Mouse (Mus musculus): ENCODE results near the gene Nploc4. TPM values are rescaled to one million over a fixed set of nuclear protein-coding genes. Genes with fewer than 3 reads are reported as not detected.
A peak's percentile ranks its signal among the peaks of the same experiment; 100 is the strongest.

The Nploc4 gene
- total RNA-seq, 1 experiment from 2014 or later = 37.2 TPM

DNA sequence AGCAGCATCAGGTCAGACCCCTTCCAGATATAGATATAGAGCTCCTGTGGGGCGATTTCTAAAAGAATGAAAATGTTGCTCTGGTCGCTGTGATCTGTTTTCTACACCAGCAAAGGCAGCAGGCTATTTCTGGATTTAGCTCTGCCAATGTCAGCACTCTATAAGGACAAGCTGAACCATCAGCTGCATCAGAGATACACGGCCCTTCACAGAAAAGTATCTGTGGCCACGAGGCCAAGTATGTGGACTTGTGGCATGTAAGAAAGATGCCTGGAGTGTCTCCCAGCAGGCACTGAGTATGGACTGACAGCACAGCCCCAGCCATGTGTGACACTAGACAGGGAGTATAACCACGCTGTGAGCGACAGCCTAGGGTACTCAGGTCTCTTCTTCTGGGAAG, 50.9 kb downstream of the Nploc4 start:
- no peak for ATAC-seq (replicated peaks; ENCODE audit: insufficient number of reproducible peaks, low FRiP score, low TSS enrichment, poor library complexity, severe bottlenecking)

DNA sequence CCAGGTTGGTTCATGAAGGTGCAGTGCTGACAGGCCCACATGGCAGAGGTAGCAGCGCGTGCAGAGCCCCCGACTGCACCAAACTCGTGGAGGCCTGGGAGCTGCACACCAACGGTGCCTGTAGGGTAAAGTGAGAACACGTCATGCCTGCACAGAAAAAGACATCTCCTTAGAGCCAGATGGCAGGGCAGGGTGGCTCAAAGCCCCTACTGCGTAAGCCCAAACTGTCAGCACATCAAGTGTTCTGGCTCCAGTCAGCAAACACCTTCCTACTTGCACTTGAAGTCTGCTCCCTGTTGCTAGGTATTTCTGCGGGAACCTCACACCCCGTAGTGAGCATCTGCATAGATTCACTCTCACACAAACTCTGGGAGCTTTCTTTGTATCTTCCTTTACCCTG, 55.0 kb downstream of the Nploc4 start:
- ATAC-seq (replicated peaks; ENCODE audit: insufficient number of reproducible peaks, low FRiP score, low TSS enrichment, poor library complexity, severe bottlenecking) = no peak

DNA sequence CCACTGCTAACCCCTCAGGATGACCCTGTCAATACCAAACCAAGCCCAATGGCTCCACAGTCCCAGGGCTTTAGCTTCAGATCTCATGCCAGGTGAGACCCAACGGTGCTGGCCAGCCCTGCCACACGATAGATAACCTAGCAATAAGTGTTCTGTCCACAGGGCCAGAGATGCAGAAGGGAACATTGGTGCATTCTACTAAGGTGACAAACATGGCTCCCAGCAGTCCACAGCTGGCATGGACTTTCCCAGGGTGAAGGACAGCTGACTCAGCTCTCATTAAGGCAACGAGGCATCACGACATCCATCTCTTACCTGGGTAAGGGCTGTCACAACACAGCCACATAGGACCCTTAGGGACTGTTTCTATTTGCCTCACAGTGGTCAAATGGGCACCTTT, 56.4 kb downstream of the Nploc4 start:
- ATAC-seq (replicated peaks; ENCODE audit: insufficient number of reproducible peaks, low FRiP score, low TSS enrichment, poor library complexity, severe bottlenecking) = no peak

DNA sequence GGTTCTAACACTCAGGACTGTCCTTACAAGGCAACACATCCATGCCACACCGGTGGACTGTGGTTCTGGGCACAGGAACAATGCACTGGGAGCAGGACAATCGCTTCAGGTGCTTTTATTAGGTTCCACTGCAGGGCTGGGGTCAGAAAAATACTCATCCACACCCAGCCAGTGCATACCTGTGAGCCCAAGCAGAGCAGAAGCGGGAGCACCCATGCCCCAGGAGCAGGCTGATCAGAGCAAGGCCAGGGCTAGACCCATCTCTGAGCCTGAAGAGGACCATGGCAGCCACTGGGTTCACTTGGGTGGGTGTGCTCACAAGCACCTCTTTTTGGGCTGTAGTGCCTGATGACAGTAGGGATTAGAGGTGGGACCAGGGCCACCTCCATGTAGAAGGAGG, 57.2 kb downstream of the Nploc4 start:
- no peak for ATAC-seq (replicated peaks; ENCODE audit: insufficient number of reproducible peaks, low FRiP score, low TSS enrichment, poor library complexity, severe bottlenecking)

DNA sequence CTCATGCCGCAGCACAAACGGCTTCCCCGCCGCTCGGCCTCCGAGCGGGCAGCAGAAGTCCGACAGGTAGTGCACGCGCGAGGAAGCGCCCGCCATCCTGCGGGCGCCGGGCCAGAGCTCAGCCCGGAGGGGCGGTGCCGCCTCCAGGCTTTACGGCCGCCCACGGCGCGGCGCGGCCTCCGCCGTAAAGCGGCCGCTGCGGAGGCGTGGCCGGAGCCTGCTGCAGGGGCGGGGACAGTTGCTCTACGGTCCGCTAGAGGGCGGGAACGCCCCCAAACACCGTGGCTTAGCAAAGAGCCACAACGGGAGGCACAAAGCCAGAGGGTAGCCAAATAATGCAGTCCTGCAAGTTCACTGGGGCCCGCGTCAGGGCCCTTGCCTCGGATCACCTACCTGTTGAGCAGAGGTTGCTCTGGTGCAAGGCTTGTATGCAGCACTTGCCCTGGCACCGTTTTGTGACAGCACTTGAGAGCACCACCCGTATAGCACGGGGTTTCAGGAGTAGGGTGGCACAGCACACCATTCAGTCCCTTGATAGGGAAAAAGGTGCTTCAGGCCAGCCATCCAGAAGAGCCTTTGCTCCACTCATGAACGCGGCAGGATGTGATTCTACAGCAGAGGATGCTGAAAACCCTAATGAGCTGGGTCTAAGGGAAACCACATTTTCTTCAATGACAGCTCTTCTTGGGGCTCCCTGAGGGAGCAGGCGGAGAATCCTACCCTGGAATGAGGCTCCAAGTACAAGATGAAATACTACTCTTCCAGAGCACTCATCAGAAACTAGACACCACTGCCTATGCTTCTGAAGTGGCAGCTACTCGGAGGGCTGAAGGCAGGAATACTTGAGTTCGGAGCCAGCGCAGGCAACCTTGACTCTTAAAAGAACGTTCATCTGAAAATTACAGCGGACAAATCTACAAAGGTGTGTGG, 58.6 kb downstream of the Nploc4 start, which contains the start of gene Faap100:
TSS of gene Faap100 (minus strand) at position 154 of the 930 bp plus-strand sequence.
- ATAC-seq (replicated peaks; ENCODE audit: insufficient number of reproducible peaks, low FRiP score, low TSS enrichment, poor library complexity, severe bottlenecking) = peak; percentile 81

DNA sequence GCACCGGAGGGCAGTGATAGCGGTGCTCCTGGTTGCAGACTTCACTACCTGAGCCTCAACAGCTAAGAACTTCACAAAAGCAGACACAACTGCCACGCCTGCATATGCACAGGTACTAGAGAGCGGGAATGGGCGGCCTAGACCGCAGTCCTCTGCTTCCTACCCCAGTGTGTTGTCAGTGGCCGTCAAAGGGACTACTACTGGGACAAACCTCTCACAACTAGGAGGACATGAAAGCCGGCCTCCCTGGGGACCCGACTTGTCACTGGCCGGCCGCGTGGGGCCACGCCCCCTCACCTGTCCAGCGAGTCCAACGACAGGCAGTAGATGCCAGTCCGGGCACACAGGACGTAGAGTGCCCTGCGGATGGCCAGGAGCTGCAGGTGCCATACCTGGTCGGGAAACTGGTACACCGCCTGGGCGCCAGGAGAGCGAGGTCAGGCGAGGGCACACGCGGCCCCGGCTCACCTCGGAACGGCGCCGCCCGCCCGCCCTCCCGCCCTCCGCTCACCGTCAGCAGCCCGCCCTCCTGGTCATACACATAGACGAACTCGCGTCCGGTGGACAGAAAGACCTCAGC, 59.4 kb downstream of the Nploc4 start:
- ATAC-seq (replicated peaks; ENCODE audit: insufficient number of reproducible peaks, low FRiP score, low TSS enrichment, poor library complexity, severe bottlenecking) = no peak

DNA sequence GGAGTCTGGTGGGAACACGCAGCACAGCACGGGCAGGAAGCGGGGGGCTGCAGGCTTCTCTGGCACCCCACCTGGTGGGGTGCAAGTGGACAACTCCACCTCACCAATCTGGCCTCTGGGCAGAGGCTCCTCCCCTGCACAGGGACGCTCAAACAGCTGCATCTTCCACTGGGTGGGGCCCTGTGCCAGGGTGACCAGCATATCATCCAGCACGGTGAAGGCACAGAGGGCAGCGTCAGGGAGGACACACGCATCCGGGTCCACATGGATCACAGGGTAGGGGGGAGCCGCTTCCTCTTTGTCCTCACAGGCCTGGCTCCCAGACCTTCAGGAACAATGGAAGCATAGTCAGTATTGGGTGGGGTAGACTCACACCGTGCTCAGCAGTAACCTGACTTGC, 60.2 kb downstream of the Nploc4 start:
- ATAC-seq (replicated peaks; ENCODE audit: insufficient number of reproducible peaks, low FRiP score, low TSS enrichment, poor library complexity, severe bottlenecking) = no peak

DNA sequence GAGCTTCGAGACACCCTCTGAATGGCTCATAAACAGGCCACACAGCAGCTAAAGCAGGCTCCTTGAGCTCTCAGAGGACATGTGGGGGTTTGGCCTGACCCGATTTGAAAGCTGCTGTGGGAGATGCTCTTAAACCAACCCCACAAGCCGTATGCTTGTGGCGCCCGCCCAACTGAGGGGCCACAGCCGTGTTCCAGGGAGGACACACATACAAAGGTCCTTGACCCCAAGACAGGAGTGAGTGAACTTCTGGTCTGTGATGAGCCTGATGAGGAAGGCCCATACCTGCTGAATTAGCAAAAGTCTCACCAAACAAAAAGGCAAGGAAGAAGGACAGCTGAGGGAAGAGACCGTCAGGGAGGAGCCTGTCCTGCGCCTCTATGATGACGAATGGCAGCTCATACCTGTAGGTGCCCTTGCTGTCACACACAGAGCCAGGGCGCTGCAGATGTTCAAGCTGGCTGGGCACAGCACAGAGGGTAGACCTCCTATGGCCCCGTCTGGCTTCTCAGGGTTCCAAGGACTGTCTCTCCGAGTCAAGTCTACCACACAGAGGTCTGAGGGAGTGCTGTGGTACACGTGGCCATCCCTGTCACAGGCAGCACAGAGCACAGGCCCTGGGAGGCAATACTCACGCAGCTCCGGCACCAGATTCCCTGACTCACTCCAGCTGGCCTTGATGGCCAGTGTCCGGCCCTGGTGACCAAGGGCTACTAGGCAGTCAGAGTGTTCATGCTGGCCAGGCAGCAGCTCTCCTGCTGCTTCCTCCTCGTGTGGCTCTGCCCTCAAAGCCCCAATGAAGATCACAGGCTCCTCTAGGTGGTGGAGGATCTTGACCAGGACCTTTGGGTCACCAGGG, 61.0 kb downstream of the Nploc4 start:
- ATAC-seq (replicated peaks; ENCODE audit: insufficient number of reproducible peaks, low FRiP score, low TSS enrichment, poor library complexity, severe bottlenecking) = no peak

DNA sequence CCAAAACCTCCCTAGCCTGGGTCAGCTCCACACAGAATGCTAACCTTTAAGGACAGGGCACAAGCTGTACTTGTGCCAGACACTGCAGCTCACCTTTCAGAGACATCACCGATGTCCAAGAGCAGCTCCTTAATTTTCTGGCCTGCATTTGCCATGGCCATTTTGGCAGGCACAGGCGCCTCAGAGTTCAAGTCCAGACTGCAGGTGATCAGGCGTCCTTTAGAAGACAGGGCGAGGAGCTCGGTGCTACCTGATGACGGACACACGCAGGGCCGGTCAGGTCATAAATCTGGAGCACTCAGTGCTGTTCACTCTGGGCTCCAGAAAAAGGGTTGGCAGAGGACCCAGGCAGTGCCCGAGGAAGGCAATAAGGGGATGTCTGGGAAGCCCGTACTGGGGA, 62.2 kb downstream of the Nploc4 start:
- no peak for ATAC-seq (replicated peaks; ENCODE audit: insufficient number of reproducible peaks, low FRiP score, low TSS enrichment, poor library complexity, severe bottlenecking)

DNA sequence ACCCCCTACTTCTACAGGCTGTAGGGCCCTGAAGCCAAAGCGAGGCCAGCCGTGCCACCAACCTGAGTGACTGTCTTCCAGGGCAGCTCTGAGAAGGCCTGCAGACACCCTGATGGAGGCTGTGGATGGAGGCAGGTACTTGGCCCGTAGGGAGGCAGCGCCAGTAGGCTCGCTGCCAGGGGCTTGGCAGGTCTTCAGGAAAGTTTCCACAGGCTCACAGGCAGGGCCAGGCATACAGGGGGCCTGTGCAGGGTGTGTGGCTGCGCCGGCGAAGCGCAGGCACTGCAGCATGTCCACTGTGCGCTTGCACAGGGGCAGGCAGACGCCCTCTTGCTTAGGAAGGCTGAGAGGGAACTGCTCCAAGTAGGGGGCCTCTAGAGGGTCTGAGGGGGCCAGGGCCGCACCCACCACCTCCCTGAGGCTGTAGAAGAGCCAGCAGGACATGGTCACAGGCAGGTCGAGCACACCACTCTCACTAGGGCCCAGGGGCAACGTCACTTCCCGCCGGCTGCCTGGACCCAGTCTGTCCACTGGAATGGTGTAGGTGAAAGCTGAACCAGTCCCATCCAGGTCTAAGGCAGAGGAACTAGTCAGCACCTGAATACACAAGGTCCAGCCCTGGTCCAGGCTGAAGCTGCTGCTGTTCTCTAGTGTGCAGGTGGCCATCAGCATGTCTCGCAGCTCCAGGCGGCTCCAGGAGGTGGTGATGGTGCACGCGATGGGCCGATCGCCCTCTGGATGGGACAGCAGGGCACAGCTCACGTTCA, 63.5 kb downstream of the Nploc4 start:
- ATAC-seq (replicated peaks; ENCODE audit: insufficient number of reproducible peaks, low FRiP score, low TSS enrichment, poor library complexity, severe bottlenecking) = no peak

DNA sequence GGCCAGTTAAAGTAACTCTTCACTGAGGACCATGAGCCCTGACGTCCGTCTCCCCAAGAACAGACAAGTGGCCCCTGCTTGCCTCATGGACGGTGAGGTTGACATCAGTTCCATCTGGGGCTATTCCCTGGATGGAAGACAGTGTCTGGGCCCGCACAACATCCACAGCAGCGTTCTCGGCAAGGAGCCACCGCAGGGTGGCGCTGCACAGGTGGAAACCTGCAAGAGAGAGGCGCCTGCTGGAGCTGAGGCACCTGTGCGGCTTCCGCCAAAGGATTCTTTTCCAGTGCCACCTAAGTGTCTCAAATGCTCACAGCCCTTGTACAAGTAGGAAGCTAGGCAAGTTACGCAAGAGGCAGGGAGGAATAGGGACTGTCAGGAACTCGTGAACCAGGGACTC, 64.5 kb downstream of the Nploc4 start:
- no peak for ATAC-seq (replicated peaks; ENCODE audit: insufficient number of reproducible peaks, low FRiP score, low TSS enrichment, poor library complexity, severe bottlenecking)

DNA sequence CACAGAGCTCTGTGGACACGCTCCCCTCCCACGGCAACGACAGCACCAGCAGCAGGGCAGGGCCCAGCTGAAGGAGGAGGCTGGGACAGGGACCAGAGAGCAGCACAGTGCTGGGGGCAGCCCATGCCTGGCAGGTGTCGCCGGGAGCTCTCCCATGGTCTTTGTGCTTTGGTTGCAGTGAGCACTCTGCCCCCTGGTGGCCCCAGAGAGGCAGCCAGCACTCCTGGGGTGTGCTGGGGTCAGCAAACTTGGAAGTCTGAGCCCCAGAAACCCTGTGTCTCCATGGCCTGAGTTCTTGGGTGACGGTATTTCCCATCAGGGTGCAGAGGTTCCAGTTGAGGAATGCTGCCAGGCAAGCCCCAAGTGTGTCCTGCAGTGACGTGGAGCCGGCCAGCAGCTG, 67.9 kb downstream of the Nploc4 start:
- peak; percentile 55; the same call in 1 of the 2 replicates for ATAC-seq (replicated peaks; ENCODE audit: insufficient number of reproducible peaks, low FRiP score, low TSS enrichment, poor library complexity, severe bottlenecking)

DNA sequence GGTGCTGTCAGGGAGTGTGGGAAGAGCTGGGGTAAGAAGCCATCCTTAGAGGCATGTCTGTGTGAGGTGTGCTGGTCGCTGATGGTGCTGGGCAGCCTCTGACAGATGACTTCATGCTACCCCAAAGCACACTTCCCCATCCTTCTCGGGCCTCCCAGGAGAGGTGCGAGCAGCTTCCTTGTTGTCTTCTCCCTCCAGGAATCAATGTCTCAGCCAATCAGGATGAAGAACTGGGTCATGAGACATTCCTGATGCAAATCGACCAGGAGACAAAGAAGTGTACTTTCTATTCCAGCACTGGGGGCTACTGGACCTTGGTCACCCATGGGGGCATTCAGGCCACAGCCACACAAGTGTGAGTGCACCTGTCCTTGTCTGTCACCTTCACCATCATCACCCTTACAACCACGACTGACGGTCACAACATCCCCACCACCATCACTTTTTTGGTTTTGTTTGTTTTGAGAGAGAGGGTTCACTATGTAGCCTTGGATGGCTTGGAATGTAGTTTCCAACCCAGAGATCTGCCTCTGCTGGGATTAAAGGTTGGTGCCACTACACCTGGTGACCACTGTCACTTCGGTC, 71.0 kb downstream of the Nploc4 start:
- no peak for ATAC-seq (replicated peaks; ENCODE audit: insufficient number of reproducible peaks, low FRiP score, low TSS enrichment, poor library complexity, severe bottlenecking)

DNA sequence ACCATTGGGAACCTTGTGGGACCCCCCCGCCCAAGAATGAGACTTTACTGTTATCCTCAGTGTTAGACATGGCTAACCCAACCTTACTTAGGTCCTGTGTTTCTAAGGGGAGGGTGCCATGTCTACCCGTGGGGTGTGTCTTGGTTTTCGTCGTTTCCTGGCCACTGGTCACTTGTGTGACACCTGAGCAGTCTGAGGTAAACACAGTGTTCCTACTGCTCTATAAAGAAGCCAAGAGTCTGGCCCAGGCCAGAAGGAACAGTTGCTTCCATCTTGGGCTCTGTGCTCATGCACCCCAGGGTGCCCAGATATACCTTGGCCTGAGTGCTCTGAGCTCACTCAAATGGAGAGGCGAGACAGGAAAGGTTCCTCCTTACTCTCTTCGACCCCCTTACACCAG, 74.6 kb downstream of the Nploc4 start:
- ATAC-seq (replicated peaks; ENCODE audit: insufficient number of reproducible peaks, low FRiP score, low TSS enrichment, poor library complexity, severe bottlenecking) = no peak

DNA sequence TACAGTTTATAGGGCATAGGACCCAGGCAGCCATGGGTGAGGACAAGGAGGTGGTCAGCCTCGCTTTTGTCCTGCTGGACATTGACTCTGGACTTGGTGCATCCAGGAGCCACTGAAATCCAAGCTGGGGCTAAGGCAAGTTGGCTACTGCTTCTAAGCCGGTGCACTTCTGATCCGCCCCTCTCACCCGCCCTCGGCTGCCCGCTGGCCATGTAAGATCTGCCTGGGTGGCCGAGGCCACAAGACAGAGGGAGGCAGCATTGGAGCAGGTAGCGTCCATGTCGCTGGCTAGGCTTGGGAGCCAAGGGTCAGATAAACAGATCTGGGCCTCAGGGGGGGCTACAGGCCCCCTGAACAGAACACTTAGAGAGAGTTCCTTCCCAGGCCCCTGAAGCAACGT, 76.2 kb downstream of the Nploc4 start, which contains the start of gene Fscn2:
TSS of gene Fscn2 (plus strand) at position 240 of the 400 bp plus-strand sequence.
- no peak for ATAC-seq (replicated peaks; ENCODE audit: insufficient number of reproducible peaks, low FRiP score, low TSS enrichment, poor library complexity, severe bottlenecking)

DNA sequence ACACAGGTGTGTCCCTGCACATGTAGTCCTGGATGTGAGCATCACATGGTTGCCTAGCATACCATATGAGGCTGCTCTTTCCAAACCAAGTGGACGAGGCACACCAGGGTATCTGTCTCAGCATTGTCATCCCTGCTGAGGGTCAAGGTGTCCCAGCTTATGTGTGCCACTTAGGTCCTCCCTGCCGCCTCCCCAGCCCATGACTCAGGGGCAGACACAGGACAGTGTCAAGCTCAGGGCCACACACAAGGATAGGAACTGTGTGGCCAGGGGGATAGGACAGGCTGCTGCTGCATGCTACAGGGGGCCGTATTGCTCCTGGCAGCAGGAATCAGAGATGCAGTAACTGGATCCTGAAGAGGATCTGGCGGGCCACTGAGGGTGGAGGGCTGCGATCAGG, 76.8 kb downstream of the Nploc4 start:
- no peak for ATAC-seq (replicated peaks; ENCODE audit: insufficient number of reproducible peaks, low FRiP score, low TSS enrichment, poor library complexity, severe bottlenecking)

DNA sequence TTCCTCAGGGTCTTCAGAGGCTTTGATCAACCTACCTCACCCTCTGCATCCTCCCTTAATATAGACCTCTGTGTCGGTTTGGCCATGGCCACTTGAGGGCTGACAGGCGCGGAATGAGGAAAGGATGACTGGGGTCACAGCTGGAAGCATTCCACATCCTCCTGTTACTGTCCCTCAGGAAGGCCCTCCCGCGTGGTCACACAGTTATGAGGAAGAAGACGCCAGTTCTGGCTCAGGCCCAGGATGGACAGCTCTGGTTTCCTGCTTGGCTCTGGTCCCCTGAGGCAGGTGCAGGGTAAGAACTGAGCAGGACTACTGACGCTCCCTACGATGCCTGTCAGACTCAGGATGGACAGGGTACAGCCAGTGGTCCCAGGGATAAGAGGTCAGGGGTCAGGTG, 77.4 kb downstream of the Nploc4 start:
- ATAC-seq (replicated peaks; ENCODE audit: insufficient number of reproducible peaks, low FRiP score, low TSS enrichment, poor library complexity, severe bottlenecking) = no peak; the same call in 1 of the 2 replicates

DNA sequence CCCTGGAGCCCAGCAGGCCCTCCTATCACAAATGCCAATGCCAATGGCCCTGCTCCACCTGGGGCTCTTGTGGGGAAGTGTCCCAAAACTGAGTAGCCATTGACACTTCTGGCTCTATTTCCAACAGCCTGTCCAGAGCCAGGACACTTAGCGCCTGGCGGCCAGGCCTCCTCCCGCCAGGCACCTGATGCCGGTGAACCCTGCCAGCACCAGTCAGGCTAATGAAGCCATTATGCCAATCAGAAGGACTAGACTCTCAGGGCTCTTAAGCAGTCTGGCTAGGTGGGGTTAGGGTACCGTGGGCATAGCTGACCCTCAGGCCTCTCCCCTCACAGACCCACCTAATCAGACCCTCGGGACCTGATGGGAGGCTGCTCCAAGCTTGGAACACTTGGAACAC, 78.1 kb downstream of the Nploc4 start:
- ATAC-seq (replicated peaks; ENCODE audit: insufficient number of reproducible peaks, low FRiP score, low TSS enrichment, poor library complexity, severe bottlenecking) = no peak
